Mouse (Mus musculus): ENCODE results near the gene Phf24.

DNA sequence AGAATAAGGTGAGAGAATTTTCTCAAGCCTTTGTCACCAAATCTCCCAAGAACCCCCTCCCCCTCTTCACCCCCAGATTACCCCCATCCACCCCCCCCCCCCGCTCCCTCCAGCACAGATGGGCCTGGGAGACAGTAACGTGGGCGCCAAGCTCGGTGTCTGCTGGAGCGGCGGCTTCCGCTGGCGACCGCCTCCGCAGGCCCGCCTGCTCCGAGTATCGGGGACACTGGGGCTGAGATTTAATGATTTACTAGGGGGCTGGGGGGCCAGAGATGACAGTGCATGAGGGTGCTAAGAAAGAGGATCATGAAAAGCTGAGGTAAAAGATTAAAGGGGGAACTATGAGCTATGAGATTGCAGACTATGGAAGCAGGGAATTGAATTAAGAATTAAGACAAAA, 32.1 kb downstream of the Phf24 start:
- TF ChIP-seq CTCF (IDR thresholded peaks at IDR 0.05; ENCODE audit: low read depth), result no peak
- no peak for TF ChIP-seq EP300 (optimal IDR thresholded peaks at IDR 0.05)

Data from stomach, postnatal 0 days (tissue).